Mouse (Mus musculus) gastrocnemius, adult 8-10 months (tissue): ENCODE results near the gene Ralgapa2. TPM values are rescaled to one million over a fixed set of nuclear protein-coding genes. Genes with fewer than 3 reads are reported as not detected.
"Not testable (repeated sequence)": the region's sequence is repeated elsewhere in the genome, so short reads cannot be mapped to it uniquely, and the experiment has no call there.

Experiments used
- DNase-seq, 2 experiments: peaks; one replicate each; pipeline ENCODE4 v3.0.0; 2022; ENCODE audit warnings: low spot score in 2 of 2
- total RNA-seq, 4 experiments: library from RNA; stranded (reverse); gene quantifications; 2 replicates each; pipeline ENCODE4 v1.2.4; 2022

The Ralgapa2 gene
- total RNA-seq, 4 experiments from 2014 or later, result 7.3 to 10.3 (median 7.8) TPM

DNA sequence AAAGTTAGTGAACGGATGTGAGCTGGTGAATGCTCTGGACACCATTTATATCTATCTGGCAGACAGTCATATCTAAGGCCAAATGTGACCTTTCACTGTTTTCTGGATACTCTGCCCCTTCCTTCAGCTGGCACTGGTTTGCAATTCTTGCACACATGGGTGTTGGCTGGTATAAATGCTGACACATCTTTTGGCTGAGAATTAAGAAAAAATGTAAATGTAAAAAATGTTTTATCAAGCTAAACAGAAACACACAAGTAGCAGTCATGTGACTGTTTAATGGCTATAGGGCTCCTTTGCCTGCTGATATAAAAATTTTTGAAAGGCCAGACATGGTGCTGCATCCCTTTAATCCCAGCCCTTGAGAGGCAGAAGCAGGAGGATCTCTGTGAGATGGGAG is 13.0 kb downstream of the Ralgapa2 start:
- DNase-seq, result no peak

DNA sequence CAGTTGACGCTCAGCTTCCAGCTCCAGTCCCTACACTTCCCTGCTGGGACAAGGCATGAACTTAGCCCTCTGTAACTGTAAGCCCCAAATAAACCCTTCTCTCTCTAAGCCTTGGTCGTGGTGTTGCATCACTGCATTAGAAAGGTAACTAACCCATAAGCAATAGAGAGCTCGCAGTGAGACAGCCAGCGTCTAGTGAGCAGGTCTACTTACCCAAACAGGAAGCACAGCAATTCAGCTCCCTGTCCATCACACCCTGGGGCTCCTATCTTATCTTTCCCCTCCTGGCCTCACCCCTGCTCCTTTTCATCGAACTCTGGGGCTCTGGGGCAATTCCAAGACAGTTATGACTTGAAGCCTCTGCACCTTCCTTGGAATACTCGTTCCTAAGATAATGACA is 13.8 kb downstream of the Ralgapa2 start:
- no peak for DNase-seq

DNA sequence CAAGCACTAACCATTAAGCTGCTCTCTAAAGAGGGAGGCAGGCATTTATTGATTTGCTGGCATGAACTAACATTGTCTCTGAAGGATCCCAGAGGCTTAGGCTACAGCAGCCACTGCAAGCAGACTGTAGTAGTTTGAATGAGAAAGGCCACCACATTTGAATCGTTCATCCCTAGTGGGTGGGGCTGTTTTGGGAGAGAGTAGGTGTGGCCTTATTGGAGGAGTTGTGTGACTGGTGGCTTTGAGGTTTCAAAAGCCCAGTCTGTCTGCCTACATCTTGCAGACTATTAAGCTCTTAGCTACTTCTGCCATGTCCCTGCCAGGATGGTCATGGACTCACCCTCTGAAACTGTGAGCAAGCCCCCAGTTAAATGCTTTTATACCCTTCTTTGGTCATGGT is 15.1 kb downstream of the Ralgapa2 start:
- no peak for DNase-seq

DNA sequence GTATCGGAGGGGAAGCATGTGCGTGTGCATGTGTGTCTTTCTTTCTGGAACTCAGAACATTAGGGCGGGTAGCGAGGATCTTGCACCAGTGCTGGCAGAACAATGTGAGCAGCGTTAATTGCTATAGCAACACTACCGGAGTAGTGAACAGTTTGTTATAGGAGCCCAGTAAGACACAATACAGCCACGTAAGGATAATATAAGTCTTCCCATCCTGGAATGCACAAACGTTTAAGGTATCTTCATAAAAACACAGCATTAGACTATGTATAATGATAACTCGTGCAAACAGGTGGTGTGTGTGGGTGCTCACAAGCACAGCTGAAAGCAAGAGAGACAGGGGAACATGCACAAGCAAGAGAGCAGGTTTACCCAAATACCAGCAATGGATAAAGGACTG is 16.4 kb downstream of the Ralgapa2 start:
- no peak for DNase-seq

DNA sequence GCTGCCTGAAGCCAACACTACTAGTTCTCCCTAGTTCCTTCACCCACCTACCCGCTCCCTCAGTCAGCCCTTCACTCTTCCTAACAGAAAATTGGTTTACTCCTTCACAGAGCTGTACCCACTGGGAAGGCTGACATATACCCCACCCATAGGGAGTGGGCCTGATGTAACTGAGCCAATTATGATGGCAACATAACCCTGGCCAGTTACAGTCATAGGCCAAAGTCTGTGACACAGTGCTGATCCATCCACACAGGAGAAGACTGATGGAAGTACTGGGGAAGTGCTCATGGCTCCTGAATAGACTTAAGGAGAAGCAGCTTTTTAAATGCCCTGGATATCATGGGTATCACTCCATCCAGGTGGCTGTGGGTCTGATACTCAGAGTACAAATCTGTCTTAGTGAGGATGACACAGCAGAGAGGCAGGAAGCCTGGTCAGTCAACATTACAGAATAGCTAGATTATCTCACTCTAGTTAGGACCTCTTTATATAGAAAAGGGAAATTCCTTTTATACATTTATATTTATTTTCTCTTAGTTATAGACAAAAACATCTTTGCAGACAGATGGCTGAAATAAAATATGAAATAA is 18.7 kb downstream of the Ralgapa2 start:
- DNase-seq, result no peak

DNA sequence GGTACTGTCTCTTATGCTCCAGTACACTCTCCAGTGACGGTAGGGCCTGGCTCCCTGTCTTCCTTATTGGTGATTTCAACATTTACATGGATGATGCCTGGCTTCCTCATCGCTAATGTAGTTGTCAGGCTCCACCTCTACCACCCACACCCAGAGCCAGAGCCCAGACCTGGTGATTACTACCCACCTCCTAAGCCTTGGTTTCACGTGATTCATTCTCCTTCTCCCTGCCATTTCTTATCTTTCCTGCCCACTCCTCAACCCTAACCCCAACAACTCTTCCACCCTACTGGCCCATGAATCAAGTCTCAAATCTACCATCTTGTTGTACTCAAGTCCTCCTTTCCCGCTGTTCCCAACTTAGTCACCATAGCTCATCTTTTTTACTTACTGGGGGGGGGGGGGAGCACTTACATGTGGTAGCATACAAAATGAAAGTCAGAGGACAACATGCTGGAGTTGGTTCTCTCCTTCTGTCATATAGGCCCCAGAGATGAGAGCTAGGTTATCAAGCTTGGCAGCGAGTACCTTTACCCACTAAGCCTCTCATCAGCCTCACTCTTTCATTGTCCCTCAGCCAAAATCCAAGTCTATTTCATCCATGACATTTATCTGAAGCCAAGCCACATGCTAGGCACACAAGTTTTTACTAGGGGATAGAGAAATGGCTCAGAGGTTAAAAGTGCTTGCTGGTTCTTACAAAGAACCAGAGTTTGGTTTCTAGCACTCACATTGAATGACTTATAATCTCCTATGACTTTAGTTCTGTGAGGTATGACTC is 20.1 kb downstream of the Ralgapa2 start:
- DNase-seq, result no peak

DNA sequence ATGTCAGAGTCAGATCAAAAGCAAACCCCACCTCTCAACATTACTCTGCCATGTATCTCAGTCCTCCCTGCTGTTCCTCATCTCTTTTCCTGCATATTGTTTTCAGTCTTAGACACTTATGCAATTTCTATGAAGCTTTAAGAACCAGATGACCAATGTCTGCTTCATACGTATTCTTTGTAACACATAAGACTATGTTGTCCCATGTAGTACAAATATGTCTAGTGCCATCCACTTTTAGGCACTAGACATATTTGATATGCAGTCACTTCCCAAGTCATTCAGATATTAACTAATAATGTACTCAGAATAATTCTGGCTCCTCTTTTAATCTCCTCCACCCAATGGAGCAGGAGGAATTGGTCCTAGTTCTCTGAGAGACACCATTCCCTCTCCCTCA is 21.2 kb downstream of the Ralgapa2 start:
- no peak for DNase-seq

DNA sequence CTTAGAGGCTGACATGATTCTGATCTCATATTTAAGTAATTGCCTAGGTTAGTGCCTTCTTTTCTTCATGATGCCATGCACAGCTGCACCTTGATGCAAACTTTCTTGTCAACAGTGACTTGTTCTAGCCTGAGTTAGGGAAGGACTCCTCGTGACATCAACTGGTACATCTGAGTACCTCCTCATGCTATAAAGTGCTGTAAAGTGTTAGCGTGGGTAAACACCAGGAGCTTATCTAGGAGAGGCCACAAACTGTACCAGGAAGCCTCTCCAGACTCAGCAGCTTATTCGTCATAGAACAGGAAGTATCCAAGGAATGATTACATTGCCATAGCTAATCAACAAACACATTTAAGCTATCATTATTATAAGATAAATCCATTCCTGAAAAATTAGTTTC is 23.9 kb downstream of the Ralgapa2 start:
- DNase-seq, result no peak

DNA sequence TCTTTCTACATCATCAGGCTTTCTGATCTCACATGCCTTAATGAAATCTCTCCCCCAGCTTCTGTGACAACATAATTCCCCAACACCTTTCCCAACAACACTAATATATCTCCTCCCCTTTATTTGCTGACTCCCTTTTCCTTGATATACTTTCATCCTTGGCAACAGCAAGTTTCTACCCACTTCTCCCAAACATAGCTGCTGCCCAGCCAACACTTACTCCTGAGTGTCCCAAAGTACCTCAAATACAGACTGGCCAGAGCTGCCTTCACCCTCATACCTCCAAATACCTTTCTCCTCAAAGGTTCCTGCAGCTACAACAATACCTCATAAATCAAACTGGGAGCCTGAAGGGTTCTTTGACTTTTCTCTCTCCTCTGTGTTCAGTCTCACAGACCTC is 29.3 kb downstream of the Ralgapa2 start:
- no peak for DNase-seq

DNA sequence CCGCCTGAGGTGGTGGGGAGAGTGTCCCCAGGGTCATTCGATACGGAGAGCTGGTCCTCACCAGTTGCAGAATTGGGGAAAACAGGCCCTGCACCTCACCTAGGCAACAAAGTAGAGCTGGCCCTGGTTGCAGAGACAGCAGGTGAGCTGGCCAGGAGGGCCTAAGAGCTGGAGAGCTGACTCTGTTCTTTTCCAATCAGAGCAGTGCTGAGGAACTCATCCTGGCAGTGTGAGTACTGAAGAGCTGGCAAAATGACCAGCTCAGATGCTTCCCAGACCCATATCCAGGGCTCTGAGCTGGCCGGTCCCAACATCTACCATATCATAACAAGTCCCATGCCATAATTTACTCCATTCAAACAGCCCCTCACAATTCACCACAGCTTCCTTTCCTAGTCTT is 34.7 kb downstream of the Ralgapa2 start:
- DNase-seq, result no peak

DNA sequence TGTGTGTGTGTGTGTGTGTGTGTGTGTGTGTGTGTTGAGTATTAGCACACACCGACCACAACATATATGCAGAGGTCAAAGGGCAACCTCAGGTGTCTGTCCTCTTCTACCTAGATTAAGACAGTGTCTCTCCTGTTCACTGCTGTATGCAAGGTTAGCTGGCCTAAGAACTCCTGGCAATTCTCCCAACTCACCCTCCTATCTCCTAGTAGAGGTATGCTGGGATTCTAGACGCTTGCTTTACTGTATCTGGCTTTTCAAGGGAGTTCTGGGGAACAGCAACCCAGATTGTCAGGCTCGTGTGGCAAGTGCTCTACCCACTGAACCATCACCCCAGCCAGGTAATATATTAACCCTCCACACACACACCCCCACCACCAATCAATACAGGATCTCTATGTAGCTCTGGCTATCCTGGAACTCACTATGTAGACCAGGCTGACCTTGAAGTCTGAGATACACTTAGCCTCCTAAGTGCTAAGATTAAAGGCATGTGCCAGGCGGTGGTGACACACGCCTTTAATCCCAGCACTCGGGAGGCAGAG is 35.6 kb downstream of the Ralgapa2 start:
- no peak for DNase-seq

DNA sequence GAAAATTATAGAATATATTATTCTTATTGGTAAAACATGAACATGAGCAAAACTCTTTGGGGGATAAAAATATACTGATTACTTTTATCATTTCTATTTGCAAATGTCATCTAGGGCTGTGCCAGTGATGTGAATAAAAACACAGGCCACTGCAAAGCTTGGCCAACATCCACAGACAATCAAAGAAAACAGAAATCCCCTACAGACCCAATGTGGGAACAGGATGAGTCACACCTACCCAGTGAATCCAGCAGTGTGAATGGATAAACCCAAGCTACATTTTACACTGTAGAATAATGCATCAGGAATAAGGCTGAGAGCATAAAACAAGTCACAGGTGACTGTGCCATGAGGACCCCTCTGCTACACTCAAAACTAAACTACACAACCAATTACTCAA is 36.1 kb downstream of the Ralgapa2 start:
- no peak for DNase-seq

DNA sequence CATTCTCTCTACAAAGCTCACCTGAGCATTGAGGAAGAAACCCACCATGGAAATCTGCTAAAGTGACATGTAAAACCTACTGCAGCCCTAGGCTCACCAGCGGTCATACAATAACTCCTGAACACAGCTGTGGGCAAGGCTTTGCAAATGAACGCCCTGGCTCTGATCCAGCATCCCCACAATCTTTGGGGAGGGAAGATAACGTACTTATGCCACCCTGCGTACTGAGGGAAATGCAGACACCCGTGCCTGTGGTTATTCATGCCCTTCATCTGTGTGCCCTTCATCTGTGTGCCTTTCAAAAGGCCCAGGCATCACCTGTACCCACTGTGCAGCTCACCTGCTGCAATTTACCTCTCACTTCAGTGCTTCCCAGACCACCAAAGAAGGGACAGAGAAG is 41.2 kb downstream of the Ralgapa2 start:
- DNase-seq, result no peak

DNA sequence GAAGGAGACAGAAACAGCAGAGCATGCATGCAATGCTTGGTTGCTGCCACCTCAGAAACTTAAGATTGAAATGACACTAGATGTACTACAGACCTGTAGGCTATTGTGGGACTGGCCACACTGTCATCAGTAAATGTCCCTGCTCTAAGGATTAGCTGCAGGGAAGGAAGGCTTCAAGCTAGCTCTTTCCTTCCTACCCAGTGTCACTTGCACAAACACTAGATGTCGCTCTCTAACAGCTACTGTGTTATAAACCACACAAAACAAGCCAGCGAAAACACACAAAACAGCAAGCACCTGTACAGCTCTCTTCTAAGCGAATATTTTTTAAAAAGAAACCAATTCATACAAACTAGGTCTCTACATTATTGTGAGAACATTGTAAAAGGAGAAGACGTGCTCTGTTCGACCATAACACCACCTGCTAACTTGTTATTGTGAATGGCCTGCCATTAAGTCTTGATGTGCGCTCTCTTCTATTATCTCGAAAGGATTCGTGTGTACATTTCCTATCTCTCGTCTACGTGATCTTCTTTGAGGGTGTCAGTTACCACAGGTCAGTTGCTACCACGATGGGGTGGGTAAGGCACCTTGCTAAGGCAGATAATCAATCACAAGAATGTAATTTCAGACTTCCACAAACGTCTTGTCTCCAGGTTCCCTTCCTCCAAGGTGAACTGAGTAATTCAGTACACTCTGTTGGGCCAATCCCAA is 42.3 kb downstream of the Ralgapa2 start:
- DNase-seq, result no peak

DNA sequence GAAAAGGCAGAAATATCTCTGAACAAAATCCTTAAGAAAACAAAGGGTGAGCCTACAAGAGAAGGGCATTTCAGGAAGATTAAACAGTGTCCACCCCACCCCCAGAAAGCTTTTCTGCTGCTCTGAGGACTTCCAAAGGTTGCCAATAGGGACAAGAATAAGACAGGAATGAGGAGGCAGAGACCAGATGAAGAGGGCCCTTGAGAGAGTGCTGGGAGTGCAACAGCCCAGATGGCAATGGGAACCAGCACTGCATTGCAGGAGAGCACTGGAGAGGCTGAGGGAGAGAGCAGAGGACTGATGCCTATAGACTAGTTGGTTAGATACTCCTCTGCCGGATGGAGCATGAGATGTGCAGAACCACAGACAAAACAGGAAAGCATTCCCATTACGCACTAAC is 43.2 kb downstream of the Ralgapa2 start:
- no peak for DNase-seq

DNA sequence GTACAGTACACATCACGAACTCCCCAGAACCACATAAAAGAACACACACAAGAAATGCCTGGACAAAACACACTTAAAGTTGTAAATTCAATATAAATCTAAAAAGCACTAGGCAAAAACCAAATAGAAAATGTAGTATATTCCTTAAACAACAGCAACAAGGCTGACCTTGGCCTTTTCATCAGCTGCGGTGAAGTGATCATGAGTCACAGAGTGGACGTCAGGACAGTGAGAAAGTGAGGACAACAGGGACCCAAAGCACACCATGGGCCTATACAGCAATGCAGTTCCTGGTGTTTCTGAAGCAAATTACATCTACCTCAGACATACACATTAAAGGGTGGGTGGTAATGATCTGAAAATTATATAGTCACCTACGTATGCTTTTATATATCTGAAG is 44.1 kb downstream of the Ralgapa2 start:
- DNase-seq, result no peak

DNA sequence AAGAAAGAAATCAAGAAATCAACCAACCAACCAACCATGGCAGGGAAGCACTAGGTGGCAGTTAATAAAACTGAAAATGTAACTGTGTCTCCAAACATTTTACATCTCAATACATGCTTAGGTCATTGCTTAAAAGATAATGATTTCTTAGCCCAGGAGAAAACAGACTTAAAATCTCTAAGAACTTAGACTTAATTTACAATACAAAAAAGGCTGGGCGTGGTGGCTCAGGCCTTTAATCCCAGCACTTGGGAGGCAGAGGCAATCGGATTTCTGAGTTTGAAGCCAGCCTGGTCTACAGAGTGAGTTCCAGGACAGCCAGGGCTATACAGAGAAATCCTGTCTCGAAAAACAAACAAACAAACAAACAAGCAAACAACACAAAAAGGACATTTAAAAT is 45.3 kb downstream of the Ralgapa2 start:
- not testable (repeated sequence) for DNase-seq

DNA sequence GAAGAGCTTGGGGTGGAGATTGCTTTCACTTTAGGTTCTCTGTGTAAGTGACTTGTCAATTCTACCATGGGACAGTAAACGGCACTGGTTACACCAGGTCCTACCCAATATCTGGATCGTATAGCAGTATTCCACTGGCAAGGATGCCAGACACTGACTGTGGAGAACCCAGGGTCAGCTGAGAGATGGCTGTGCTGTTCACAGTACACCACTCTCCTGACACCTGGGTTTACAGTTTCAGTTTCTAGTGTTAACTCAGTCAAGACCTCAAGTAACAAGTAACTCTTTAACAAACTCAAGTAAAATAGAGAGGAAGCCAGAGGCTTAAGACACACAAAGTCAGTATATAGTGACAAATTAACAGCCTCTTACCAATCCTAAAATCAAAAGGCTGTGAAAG is 54.6 kb downstream of the Ralgapa2 start:
- DNase-seq, result no peak

DNA sequence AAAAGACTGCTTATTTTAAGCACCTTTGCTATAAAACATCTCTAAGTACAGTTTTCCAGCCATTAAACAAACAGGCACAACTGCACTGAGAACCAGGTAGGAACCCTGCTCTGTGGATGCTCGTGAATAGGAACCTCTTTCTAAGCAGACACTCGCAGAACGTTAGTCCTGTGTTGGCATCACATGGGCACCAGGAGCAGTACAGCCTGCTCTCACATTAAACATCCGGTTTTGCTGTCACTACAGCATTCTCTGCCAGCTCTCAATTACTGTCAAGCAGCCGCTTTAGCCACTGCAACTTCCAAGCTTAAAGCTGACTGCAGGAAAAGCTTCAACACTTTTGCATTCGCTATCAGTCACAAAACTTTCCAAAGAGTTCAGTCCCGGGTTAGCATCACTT is 55.5 kb downstream of the Ralgapa2 start:
- DNase-seq, result no peak

DNA sequence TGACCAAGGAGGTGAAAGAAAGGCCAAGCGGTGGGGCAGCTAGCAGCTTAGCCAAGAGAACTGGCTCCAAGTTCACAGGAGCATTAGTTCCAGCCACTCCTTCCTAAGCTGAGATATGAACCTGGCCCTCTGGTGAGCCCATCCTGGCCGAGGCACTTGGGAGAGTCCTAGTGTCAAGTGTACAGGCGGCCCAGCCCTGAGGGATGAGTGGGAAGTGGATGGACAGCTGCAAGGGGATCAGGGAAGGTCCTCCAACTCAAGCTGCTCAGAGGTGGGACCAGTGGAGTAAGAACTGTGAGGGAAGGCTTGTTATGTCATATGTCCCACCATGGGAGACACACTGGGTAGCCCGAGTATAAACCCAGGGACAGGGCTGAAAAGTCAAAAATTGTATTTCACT is 56.1 kb downstream of the Ralgapa2 start:
- DNase-seq, result no peak

DNA sequence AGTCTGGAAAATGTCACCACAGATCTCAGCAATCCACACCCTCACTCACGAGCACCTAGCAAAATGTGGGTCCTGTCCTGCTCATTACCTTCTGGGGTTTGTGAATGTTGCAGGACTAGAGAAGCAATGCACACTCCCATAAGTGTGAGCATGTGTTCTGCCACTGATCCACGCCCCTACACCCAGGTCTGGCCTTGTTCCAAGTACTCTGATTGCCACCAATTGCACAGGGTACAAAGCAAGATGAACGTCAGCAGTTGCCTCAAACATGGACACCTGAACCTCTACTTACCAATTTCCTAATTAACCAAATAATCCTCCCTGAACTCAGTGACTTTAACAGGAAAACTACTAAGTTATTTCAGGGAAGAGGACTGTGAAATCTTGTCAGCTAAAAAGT is 68.1 kb downstream of the Ralgapa2 start:
- DNase-seq, result no peak

DNA sequence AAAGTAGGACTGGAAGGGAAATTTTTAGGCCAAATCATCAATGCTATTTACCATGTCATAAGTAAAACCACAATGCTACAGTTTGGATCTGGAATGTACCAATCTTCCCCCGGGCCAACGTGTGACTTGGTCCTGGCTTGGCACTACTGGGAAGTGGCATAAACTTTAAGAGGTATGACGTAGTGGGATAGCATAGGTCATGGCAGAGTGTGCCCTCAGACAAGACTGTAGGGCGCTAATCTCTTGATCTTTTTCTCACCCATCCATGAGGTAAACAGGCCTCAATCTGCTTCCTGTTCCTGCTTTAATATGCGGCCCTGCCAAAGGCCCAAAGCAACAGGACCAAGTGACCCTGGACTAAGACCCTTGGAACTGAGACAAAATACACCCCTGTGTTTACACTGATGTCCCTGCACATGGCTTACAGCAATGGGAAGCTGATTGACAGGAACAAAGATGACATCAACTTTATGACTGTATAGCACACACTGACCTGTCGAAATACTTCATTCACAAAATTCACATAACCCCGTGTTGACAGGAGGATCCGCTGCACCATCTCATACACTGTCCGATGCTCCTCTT is 68.8 kb downstream of the Ralgapa2 start:
- DNase-seq, result no peak
